Mouse (Mus musculus) G1E (cell line): Measurements from ENCODE around the gene Cnppd1. TPM values are rescaled to one million over a fixed set of nuclear protein-coding genes. Genes with fewer than 3 reads are reported as not detected.

Experiments used
- ATAC-seq: 2 replicates; pipeline ENCODE4 v1.8.0; 2016; ENCODE audit warnings: mild to moderate bottlenecking; ENCODE audit not compliant: insufficient number of reproducible peaks, poor library complexity, low FRiP score, severe bottlenecking; ENCODE audit errors: extremely low read depth
- DNase-seq: peaks from one replicate; pipeline ENCODE4 v3.0.0; 2012; ENCODE audit warnings: low spot score
- H3K27me3 ChIP-seq: 2 replicates; pipeline ENCODE4 v1.6.1; 2012; ENCODE audit warnings: mild to moderate bottlenecking, low read length, inconsistent platforms; ENCODE audit not compliant: insufficient read depth
- H3K36me3 ChIP-seq: replicated peaks from 2 replicates; pipeline ENCODE3; 2012; ENCODE audit warnings: mild to moderate bottlenecking, inconsistent platforms
- H3K4me1 ChIP-seq: 2 replicates; pipeline ENCODE4 v1.6.1; 2012; ENCODE audit warnings: low read depth, low read length, inconsistent platforms, mixed read lengths; ENCODE audit not compliant: insufficient read depth
- H3K4me3 ChIP-seq: 2 replicates; pipeline ENCODE4 v1.5.1; 2012; ENCODE audit warnings: low read depth, mild to moderate bottlenecking, inconsistent platforms, low read length, moderate library complexity, mixed read lengths
- H3K9me3 ChIP-seq: replicated peaks from 2 replicates; pipeline ENCODE4 v1.6.1; 2012; ENCODE audit warnings: inconsistent platforms
- CTCF ChIP-seq: IDR thresholded peaks from 2 replicates; pipeline ENCODE4 v1.5.1; 2012; ENCODE audit warnings: low read depth, low read length, inconsistent platforms, mixed read lengths
- GATA1 ChIP-seq: IDR thresholded peaks from 2 replicates; pipeline ENCODE4 v1.6.1; 2012; ENCODE audit warnings: borderline replicate concordance, low read length, inconsistent platforms, mixed read lengths
- GATA2 ChIP-seq: IDR thresholded peaks from 2 replicates; pipeline ENCODE4 v1.6.1; 2012; ENCODE audit warnings: low read depth, low read length, inconsistent platforms, borderline replicate concordance
- POLR2AphosphoS5 ChIP-seq: IDR thresholded peaks from 2 replicates; pipeline ENCODE4 v1.6.1; 2012; ENCODE audit warnings: low read depth, low read length, inconsistent platforms; ENCODE audit not compliant: insufficient replicate concordance
- TAL1 ChIP-seq: conservative IDR thresholded peaks from 2 replicates; pipeline ENCODE4 v1.6.1; 2012; ENCODE audit warnings: low read depth, low read length, inconsistent platforms, mixed read lengths
- polyA plus RNA-seq: library from polyadenylated mRNA; stranded (reverse); fragments of >175 nt; gene quantifications from 2 replicates; pipeline ENCODE4 v1.2.3, GENCODE M21; 2012
- total RNA-seq, 2 experiments: library from RNA; stranded (forward) in 1 of 2; stranded (reverse) in 1 of 2; fragments of 200-1000 nt in 1 of 2; fragments of >200 nt in 1 of 2; fragmentation: Nextera tagmentation in 1 of 2; gene quantifications; 2 replicates each; pipeline ENCODE4 v1.2.3; 2014 to 2017

Cnppd1 gene
- total and polyA plus RNA-seq, 3 experiments = 93.4 to 140 (median 105) TPM

GRCm38 (mm10) chr1:75138448-75138847 lies 4.1 kb downstream of the Cnppd1 start:
- H3K27me3 ChIP-seq = no peaks in the 10 kb centered on the region
- TF ChIP-seq GATA2 = no peak
- no peak for TF ChIP-seq GATA1
- no peak for TF ChIP-seq POLR2AphosphoS5
- peak; percentile 71 for TF ChIP-seq TAL1
- no peak for TF ChIP-seq CTCF
- H3K9me3 ChIP-seq = no peaks in the 10 kb centered on the region
- H3K4me3 ChIP-seq = peak overlapping the region; percentile 7; the same call in 1 of the 2 replicates
- DNase-seq (no peak), ATAC-seq (no peak)
- H3K4me1 ChIP-seq = peaks cover 83% of the 10 kb centered on the region
- peaks cover 61% of the 10 kb centered on the region for H3K36me3 ChIP-seq

- ATAC-seq (peak; percentile 85), DNase-seq (peak; percentile 87)
- peaks cover 61% of the 10 kb centered on the region for H3K36me3 ChIP-seq
- H3K9me3 ChIP-seq = no peaks in the 10 kb centered on the region
- peak overlapping the region; percentile 61; the same call in 1 of the 2 replicates for H3K4me3 ChIP-seq
- H3K4me1 ChIP-seq = peaks cover 88% of the 10 kb centered on the region
- H3K27me3 ChIP-seq = no peaks in the 10 kb centered on the region
- peak; percentile 99 for TF ChIP-seq TAL1
- no peak for TF ChIP-seq POLR2AphosphoS5
Observed at GRCm38 (mm10) chr1:75136730-75137129, 5.8 kb downstream of the Cnppd1 start.

GRCm38 (mm10) chr1:75136293-75136692 lies 6.2 kb downstream of the Cnppd1 start:
- Histone ChIP-seq H3K9me3 (no peaks in the 10 kb centered on the region), H3K4me3 (peak overlapping the region; percentile 61; the same call in 1 of the 2 replicates), H3K4me1 (peaks cover 87% of the 10 kb centered on the region), H3K36me3 (peaks cover 61% of the 10 kb centered on the region), H3K27me3 (no peaks in the 10 kb centered on the region)
- ATAC-seq (no peak), DNase-seq (no peak)
- no peak for TF ChIP-seq GATA2
- TF ChIP-seq GATA1 = no peak
- TF ChIP-seq CTCF = no peak
- no peak for TF ChIP-seq POLR2AphosphoS5
- TF ChIP-seq TAL1 = no peak

GRCm38 (mm10) chr1:75133421-75134207 lies 8.9 kb downstream of the Cnppd1 start, which contains the start of gene Slc23a3:
TSS of gene Slc23a3 (minus strand) at chr1:75133890.
- Histone ChIP-seq H3K4me1 (peaks cover 63% of the 10 kb centered on the region), H3K36me3 (peaks cover 47% of the 10 kb centered on the region), H3K4me3 (no peak within 1 kb of the TSS; the same call in 1 of the 2 replicates), H3K9me3 (no peaks in the 10 kb centered on the region), H3K27me3 (no peaks in the 10 kb centered on the region)
- no peak for ATAC-seq
- no peak for TF ChIP-seq CTCF
- TF ChIP-seq POLR2AphosphoS5 = no peak; the same call in 1 of the 2 replicates
- no peak for TF ChIP-seq GATA2
- TF ChIP-seq TAL1 = no peak
- no peak for TF ChIP-seq GATA1
- DNase-seq = no peak

- Histone ChIP-seq H3K36me3 (peaks cover 1% of the 10 kb centered on the region), H3K27me3 (no peaks in the 10 kb centered on the region), H3K4me3 (no peak overlapping the region), H3K4me1 (peaks cover 40% of the 10 kb centered on the region), H3K9me3 (no peaks in the 10 kb centered on the region)
- DNase-seq (no peak), ATAC-seq (no peak)
- TF ChIP-seq GATA1 = no peak
- TF ChIP-seq GATA2 = no peak
Observed at GRCm38 (mm10) chr1:75128641-75129040, 13.9 kb downstream of the Cnppd1 start.

GRCm38 (mm10) chr1:75125418-75125817 lies 17.1 kb downstream of the Cnppd1 start:
- H3K4me1 ChIP-seq = peaks cover 20% of the 10 kb centered on the region
- peak overlapping the region; percentile 73 for H3K4me3 ChIP-seq
- H3K9me3 ChIP-seq = no peaks in the 10 kb centered on the region
- DNase-seq (no peak), ATAC-seq (no peak)
- no peak for TF ChIP-seq TAL1
- no peak for TF ChIP-seq CTCF
- TF ChIP-seq POLR2AphosphoS5 = no peak
- no peak for TF ChIP-seq GATA1
- no peak for TF ChIP-seq GATA2
- no peaks in the 10 kb centered on the region for H3K27me3 ChIP-seq
- no peaks in the 10 kb centered on the region for H3K36me3 ChIP-seq
